Mouse (Mus musculus) lung, adult 2 months (tissue): ENCODE measurements around the gene Ckm. TPM values are rescaled to one million over a fixed set of nuclear protein-coding genes. Genes with fewer than 3 reads are reported as not detected.

Experiments
- DNase-seq: peaks from one replicate; pipeline ENCODE4 v3.0.0; 2022
- H3K4me1 ChIP-seq: fragments of 200-500 bp; 2 replicates; pipeline ENCODE4 v1.6.1; 2011; ENCODE audit warnings: low read length; ENCODE audit not compliant: control insufficient read depth, insufficient read depth
- H3K4me3 ChIP-seq: fragments of 200-500 bp; replicated peaks from 2 replicates; pipeline ENCODE3; 2011; ENCODE audit warnings: low read depth, mild to moderate bottlenecking, control low read depth, low read length; ENCODE audit errors: extremely low read depth
- CTCF ChIP-seq: fragments of 200-500 bp; IDR thresholded peaks from 2 replicates; pipeline ENCODE4 v1.5.1; 2011; ENCODE audit warnings: mild to moderate bottlenecking, low read length, control low read depth; ENCODE audit not compliant: insufficient read depth
- POLR2A ChIP-seq: fragments of 200-500 bp; IDR thresholded peaks from 2 replicates; pipeline ENCODE4 v1.6.1; 2011; ENCODE audit warnings: low read depth, mild to moderate bottlenecking, control low read depth, low read length, borderline replicate concordance; ENCODE audit errors: extremely low read depth
- WGBS: fragments of 180-500 bp; shearing (Covaris S2); methylation state at CpG from one replicate; pipeline ENCODE4 v1.1.7; 2018; 5-methylcytosine and 5-hydroxymethylcytosine counted together
- polyA plus RNA-seq: library from polyadenylated mRNA; depleted of rRNA; stranded (reverse); fragments of >200 nt; gene quantifications from 2 replicates; pipeline ENCODE4 v1.2.3, GENCODE M21; 2012

Ckm gene
- polyA plus RNA-seq, 1 experiment, result 1,345 TPM

DNA sequence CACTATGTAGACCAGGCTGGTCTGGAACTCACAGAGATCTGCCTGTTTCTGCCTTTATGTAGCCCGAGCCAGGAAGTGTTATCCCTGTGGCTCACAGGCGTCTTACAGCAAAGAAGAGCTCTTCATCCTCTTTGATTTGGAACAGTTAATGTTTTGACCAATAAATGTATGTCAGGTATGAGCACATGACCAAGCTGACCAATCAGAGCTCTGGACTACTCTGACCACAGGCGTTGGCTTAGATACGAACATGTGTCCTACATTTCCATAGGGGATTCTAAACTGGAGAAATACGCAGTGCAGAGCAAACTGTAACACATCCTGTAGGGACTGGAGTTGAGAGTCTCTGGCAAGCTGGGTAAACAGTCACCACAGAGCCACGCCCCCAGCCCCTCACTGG is 22.3 kb downstream of the Ckm start:
- no peak overlapping the region for H3K4me3 ChIP-seq
- 92% methylated on average over 6 of the region's 6 CpGs for WGBS
- no peak for TF ChIP-seq CTCF
- no peaks in the 10 kb centered on the region for H3K4me1 ChIP-seq
- DNase-seq, result no peak

GRCm38 (mm10) chr7:19427999-19428650 is 23.5 kb downstream of the Ckm start:
- no peak for TF ChIP-seq POLR2A
- TF ChIP-seq CTCF, result no peak
- Histone ChIP-seq H3K4me1 (no peaks in the 10 kb centered on the region), H3K4me3 (no peak overlapping the region)
- DNase-seq, result no peak
- WGBS, result 77% methylated on average over 15 of the region's 15 CpGs

- TF ChIP-seq POLR2A (no peak), CTCF (no peak)
- WGBS, result 75% methylated on average over 8 of the region's 8 CpGs
- H3K4me1 ChIP-seq, result no peaks in the 10 kb centered on the region
- DNase-seq, result no peak
- H3K4me3 ChIP-seq, result no peak overlapping the region
Measured at GRCm38 (mm10) chr7:19429726-19430125, 25.1 kb downstream of the Ckm start.

- no peaks in the 10 kb centered on the region for H3K4me1 ChIP-seq
- WGBS, result 74% methylated on average over 6 of the region's 6 CpGs
- DNase-seq, result no peak
- no peak for TF ChIP-seq POLR2A
- no peak for TF ChIP-seq CTCF
- H3K4me3 ChIP-seq, result no peak overlapping the region
Measured at GRCm38 (mm10) chr7:19430402-19430801, 25.8 kb downstream of the Ckm start.

GRCm38 (mm10) chr7:19432475-19432874 is 27.9 kb downstream of the Ckm start:
- WGBS, result 98% methylated on average over 2 of the region's 2 CpGs
- H3K4me3 ChIP-seq, result no peak overlapping the region
- H3K4me1 ChIP-seq, result no peaks in the 10 kb centered on the region
- TF ChIP-seq CTCF, result peak; percentile 44
- no peak for TF ChIP-seq POLR2A
- DNase-seq, result no peak

- WGBS, result 93% methylated on average over 2 of the region's 2 CpGs
- no peak for DNase-seq
- TF ChIP-seq CTCF, result no peak
- no peaks in the 10 kb centered on the region for H3K4me1 ChIP-seq
- no peak overlapping the region for H3K4me3 ChIP-seq
Measured at GRCm38 (mm10) chr7:19436276-19436675, 31.7 kb downstream of the Ckm start.

DNA sequence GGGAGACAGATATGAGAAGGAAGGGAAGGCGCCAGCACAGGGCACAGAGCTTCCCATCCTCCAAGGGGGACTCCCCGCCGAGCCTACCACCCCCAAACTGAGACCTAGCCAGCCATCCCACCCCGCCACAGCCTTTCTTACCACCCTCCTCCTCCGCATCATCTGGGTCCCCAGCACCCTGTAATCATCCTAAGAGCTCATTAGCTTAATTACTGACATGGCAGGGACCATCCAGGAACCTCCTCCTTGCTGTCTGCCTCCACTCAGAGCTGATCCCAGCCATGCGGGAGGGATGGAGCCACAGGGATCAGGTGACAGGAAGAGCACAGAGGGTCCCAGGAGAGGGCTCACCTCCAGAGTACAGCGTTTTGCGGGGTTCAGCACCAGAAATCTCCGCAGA is 32.5 kb downstream of the Ckm start:
- no peaks in the 10 kb centered on the region for H3K4me1 ChIP-seq
- TF ChIP-seq POLR2A (no peak), CTCF (no peak)
- WGBS, result 91% methylated on average over 9 of the region's 9 CpGs
- no peak overlapping the region for H3K4me3 ChIP-seq
- no peak for DNase-seq

DNA sequence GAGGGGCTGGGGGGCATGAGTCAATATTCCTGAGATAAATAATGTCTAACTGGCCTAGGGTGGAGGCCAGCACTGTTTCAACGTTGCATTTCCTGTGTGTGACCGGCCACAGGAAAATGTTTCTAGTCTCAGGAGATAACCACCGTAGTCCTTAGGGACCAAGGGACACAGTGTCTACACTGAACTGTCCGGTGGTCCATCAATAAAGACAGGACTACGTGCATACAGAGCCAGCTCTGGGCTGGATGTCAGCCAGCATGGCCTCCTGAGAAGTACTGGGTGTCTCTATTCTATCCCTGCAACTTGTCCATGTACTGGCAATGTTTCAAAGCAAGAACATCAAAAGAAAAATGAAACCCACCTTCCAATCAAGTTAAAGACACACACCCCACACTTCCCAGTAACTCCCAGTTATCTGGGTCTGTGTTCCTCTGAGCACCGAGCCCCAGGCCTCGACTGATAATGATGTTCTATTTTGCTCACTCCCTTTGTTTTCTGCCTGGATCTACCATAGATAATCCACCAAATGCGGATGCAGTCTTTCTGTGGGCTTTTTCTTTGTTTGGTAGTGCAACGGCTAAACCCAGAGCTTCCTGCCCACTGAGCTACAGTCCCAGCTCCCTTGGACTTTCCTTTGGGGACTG is 37.0 kb downstream of the Ckm start:
- DNase-seq, result no peak
- Histone ChIP-seq H3K4me1 (no peaks in the 10 kb centered on the region), H3K4me3 (no peak overlapping the region)
- WGBS, result 52% methylated on average over 9 of the region's 9 CpGs
- TF ChIP-seq POLR2A, result no peak
- TF ChIP-seq CTCF, result no peak

- TF ChIP-seq CTCF, result peak; percentile 70
- no peak for TF ChIP-seq POLR2A
- 33% methylated on average over 3 of the region's 3 CpGs for WGBS
Measured at GRCm38 (mm10) chr7:19443344-19443743, 38.8 kb downstream of the Ckm start.

DNA sequence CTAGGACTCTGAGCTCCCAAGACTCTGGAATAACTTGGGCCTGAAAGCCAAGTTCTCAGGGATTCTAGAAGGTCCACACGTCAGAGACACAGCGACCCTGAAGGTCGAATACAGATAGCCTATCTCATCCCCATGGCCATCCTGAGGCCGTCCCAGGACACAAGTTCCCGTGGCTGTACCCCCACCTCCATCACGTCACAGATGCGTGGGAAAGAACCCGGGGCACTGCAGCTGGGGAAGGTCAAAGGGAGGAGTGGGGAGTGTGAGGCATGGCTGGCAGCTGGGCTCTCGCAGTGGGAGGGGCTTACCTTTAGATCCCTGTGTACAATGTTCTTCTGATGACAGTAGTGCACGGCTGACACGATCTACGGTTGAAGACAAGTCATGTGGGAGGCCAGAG is 40.2 kb downstream of the Ckm start:
- H3K4me1 ChIP-seq, result no peaks in the 10 kb centered on the region
- no peak for TF ChIP-seq POLR2A
- TF ChIP-seq CTCF, result no peak
- 74% methylated on average over 12 of the region's 12 CpGs for WGBS
- DNase-seq, result no peak
- H3K4me3 ChIP-seq, result no peak overlapping the region

More at GRCm38 (mm10) chr7:19443344-19443743, 38.8 kb downstream of the Ckm start:
- no peaks in the 10 kb centered on the region for H3K4me1 ChIP-seq
- DNase-seq, result peak; percentile 86
- H3K4me3 ChIP-seq, result no peak overlapping the region

GRCm38 (mm10) chr7:19447689-19448088 is 43.1 kb downstream of the Ckm start:
- 94% methylated on average over 16 of the region's 16 CpGs for WGBS
- DNase-seq, result no peak
- no peak overlapping the region for H3K4me3 ChIP-seq
- H3K4me1 ChIP-seq, result no peaks in the 10 kb centered on the region
- TF ChIP-seq POLR2A, result no peak
- no peak for TF ChIP-seq CTCF
